Mouse (Mus musculus) testis, adult 2 months (tissue): ENCODE measurements around the gene Tmem189. TPM values are rescaled to one million over a fixed set of nuclear protein-coding genes. Genes with fewer than 3 reads are reported as not detected.

Experiments used
- H3K27ac ChIP-seq: fragments of 200-500 bp; 2 replicates; pipeline ENCODE4 v1.5.1; 2012; ENCODE audit warnings: low read depth, low read length; ENCODE audit not compliant: control insufficient read depth, insufficient read depth
- H3K27me3 ChIP-seq: fragments of 200-500 bp; 2 replicates; pipeline ENCODE4 v1.6.1; 2012; ENCODE audit warnings: mild to moderate bottlenecking, low read length, moderate library complexity; ENCODE audit not compliant: control insufficient read depth, insufficient read depth
- H3K36me3 ChIP-seq: fragments of 200-500 bp; 2 replicates; pipeline ENCODE4 v1.6.1; 2012; ENCODE audit warnings: mild to moderate bottlenecking, low read length; ENCODE audit not compliant: control insufficient read depth, insufficient read depth
- H3K4me1 ChIP-seq: fragments of 200-500 bp; 2 replicates; pipeline ENCODE4 v1.6.1; 2012; ENCODE audit warnings: low read length; ENCODE audit not compliant: control insufficient read depth, insufficient read depth
- H3K4me3 ChIP-seq: fragments of 200-500 bp; 2 replicates; pipeline ENCODE4 v1.5.1; 2012; ENCODE audit warnings: low read depth, mild to moderate bottlenecking, low read length, moderate library complexity, mixed read lengths; ENCODE audit not compliant: control insufficient read depth
- CTCF ChIP-seq: fragments of 200-500 bp; IDR thresholded peaks from 2 replicates; pipeline ENCODE4 v1.5.1; 2012; ENCODE audit warnings: low read depth, mild to moderate bottlenecking, inconsistent platforms, low read length, moderate library complexity; ENCODE audit not compliant: control insufficient read depth, insufficient read depth, insufficient replicate concordance
- POLR2A ChIP-seq: fragments of 200-500 bp; IDR thresholded peaks from 2 replicates; pipeline ENCODE4 v1.6.1; 2012; ENCODE audit warnings: low read depth, mild to moderate bottlenecking, inconsistent platforms, low read length, moderate library complexity; ENCODE audit not compliant: control insufficient read depth
- polyA plus RNA-seq: library from polyadenylated mRNA; depleted of rRNA; stranded (reverse); fragments of >200 nt; gene quantifications from 2 replicates; pipeline ENCODE4 v1.2.3, GENCODE M21; 2012

The Tmem189 gene
- polyA plus RNA-seq, 1 experiment, result 97.4 TPM

GRCm38 (mm10) chr2:167678600-167678999 is 11.0 kb downstream of the Tmem189 start:
- Histone ChIP-seq H3K4me3 (no peak overlapping the region), H3K27ac (no peak overlapping the region), H3K36me3 (no peaks in the 10 kb centered on the region), H3K27me3 (no peaks in the 10 kb centered on the region), H3K4me1 (peaks cover 6% of the 10 kb centered on the region; the same call in 1 of the 2 replicates)
- peak; percentile 60; the same call in 1 of the 2 replicates for TF ChIP-seq CTCF
- TF ChIP-seq POLR2A, result no peak

- Histone ChIP-seq H3K4me3 (no peak overlapping the region), H3K27ac (no peak overlapping the region), H3K4me1 (peaks cover 12% of the 10 kb centered on the region), H3K36me3 (no peaks in the 10 kb centered on the region), H3K27me3 (no peaks in the 10 kb centered on the region)
- TF ChIP-seq CTCF, result peak; percentile 33; the same call in 1 of the 2 replicates
- no peak for TF ChIP-seq POLR2A
Observed at GRCm38 (mm10) chr2:167675120-167675909, 14.3 kb downstream of the Tmem189 start.

- Histone ChIP-seq H3K4me1 (peaks cover 8% of the 10 kb centered on the region), H3K27me3 (no peaks in the 10 kb centered on the region), H3K36me3 (no peaks in the 10 kb centered on the region), H3K27ac (no peak overlapping the region), H3K4me3 (no peak overlapping the region)
- TF ChIP-seq POLR2A, result no peak
- TF ChIP-seq CTCF, result no peak
Observed at GRCm38 (mm10) chr2:167672212-167672685, 17.4 kb downstream of the Tmem189 start.

DNA sequence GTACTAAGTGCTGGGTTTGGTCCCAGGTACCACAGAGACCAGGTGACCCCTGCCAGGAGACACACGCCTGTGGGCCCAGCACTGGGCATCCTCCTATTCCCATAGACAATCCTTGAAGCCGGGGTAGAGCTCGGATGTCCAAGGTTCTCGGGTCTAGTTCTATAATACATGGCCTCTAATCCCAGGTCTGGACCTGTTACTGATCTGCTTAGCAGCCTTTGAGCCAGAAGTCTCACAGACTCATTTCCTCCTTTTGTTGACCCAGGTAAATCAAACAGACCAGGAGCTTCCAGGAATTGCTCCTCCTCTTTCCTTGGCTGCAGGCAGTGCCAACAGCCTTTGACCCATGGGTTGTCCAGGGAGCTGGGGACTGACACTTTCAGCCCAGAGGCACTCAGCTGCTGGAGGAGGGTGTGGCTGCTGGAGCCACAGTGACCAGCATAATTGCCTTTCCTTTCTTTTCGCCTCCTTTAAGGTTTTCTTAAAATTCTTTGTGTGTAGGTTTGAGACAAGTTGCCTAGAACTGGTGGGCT is 18.5 kb downstream of the Tmem189 start:
- TF ChIP-seq CTCF (no peak), POLR2A (no peak)
- H3K27ac ChIP-seq, result no peak overlapping the region
- H3K36me3 ChIP-seq, result no peaks in the 10 kb centered on the region
- H3K27me3 ChIP-seq, result no peaks in the 10 kb centered on the region
- H3K4me1 ChIP-seq, result peaks cover 7% of the 10 kb centered on the region
- no peak overlapping the region for H3K4me3 ChIP-seq

DNA sequence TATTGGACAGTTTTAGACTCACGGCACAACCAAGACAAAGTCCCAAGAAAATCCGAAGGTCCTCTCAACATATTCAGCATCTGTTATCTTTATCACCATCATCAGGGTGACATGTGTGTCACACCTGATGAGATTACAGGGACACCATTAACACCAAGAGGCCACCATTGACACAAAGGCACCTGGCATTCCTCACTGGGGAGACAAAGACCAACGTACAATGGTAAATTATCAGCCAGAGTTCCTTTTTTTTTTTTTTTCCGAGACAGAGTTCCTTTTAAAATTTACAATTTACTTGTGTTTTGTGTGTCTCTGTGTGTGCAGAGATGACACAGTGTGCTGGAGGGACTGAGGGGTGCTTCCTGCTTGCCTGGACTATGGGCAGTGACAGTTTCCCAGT is 20.2 kb downstream of the Tmem189 start:
- peaks cover 6% of the 10 kb centered on the region for H3K4me1 ChIP-seq
- H3K27me3 ChIP-seq, result no peaks in the 10 kb centered on the region
- no peak overlapping the region for H3K27ac ChIP-seq
- H3K36me3 ChIP-seq, result no peaks in the 10 kb centered on the region
- TF ChIP-seq POLR2A (no peak), CTCF (no peak)
- H3K4me3 ChIP-seq, result no peak overlapping the region

DNA sequence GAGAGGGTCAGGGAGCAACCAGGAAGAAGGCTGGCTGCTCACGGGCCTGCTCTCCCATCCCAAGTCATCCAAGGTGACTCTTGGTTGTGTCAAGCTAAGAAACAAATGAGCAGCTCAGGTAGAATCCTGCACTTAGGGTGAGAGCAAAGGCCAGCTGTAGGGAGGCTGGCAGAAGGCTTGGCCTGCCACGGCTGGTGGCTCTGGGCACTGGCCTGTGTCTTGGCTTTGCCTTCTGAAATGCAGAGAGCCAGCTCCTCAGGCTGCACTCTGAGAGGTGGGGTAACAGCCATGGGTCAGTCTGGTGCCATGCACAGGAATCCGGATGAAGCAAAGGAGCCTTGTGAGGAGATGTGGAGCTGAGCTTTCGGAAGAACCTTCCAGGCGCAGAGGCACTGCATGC is 21.2 kb downstream of the Tmem189 start:
- H3K27me3 ChIP-seq, result no peaks in the 10 kb centered on the region
- no peak for TF ChIP-seq CTCF
- TF ChIP-seq POLR2A, result no peak
- peaks cover 6% of the 10 kb centered on the region for H3K4me1 ChIP-seq
- H3K27ac ChIP-seq, result no peak overlapping the region
- no peak overlapping the region for H3K4me3 ChIP-seq
- H3K36me3 ChIP-seq, result no peaks in the 10 kb centered on the region

- Histone ChIP-seq H3K4me3 (no peak overlapping the region), H3K27me3 (no peaks in the 10 kb centered on the region), H3K27ac (no peak overlapping the region), H3K4me1 (peaks cover 3% of the 10 kb centered on the region), H3K36me3 (no peaks in the 10 kb centered on the region)
- TF ChIP-seq CTCF (no peak), POLR2A (no peak)
Observed at GRCm38 (mm10) chr2:167665972-167666713, 23.5 kb downstream of the Tmem189 start.
